Mouse (Mus musculus) intestine, embryonic 16.5 days (tissue): ENCODE results near the gene Nlrx1. TPM values are rescaled to one million over a fixed set of nuclear protein-coding genes. Genes with fewer than 3 reads are reported as not detected.

Experiments
- ATAC-seq: fragments of 200-750 bp; cut with Nextera tagmentation; 2 replicates; pipeline ENCODE4 v1.8.0; 2017; ENCODE audit warnings: moderate TSS enrichment, moderate library complexity
- H3K27ac ChIP-seq: fragments of 300-500 bp; sonication (generic); 2 replicates; pipeline ENCODE4 v1.5.1; 2014; ENCODE audit warnings: mild to moderate bottlenecking, low read length
- H3K27me3 ChIP-seq: fragments of 300-500 bp; sonication (generic); replicated peaks from 2 replicates; pipeline ENCODE4 v1.6.1; 2014; ENCODE audit warnings: low read length, control low read depth, mixed read lengths; ENCODE audit not compliant: control insufficient read depth, insufficient read depth
- H3K36me3 ChIP-seq: fragments of 300-500 bp; sonication (generic); 2 replicates; pipeline ENCODE4 v1.6.1; 2014; ENCODE audit warnings: low read length, control low read depth; ENCODE audit not compliant: control insufficient read depth, insufficient read depth
- H3K4me1 ChIP-seq: fragments of 300-500 bp; sonication (generic); 2 replicates; pipeline ENCODE4 v1.6.1; 2014; ENCODE audit warnings: low read length, control low read depth, mixed read lengths; ENCODE audit not compliant: control insufficient read depth, insufficient read depth
- H3K4me2 ChIP-seq: fragments of 300-500 bp; sonication (generic); 2 replicates; pipeline ENCODE4 v1.6.1; 2014; ENCODE audit warnings: low read depth, low read length, control low read depth
- H3K4me3 ChIP-seq: fragments of 300-500 bp; sonication (generic); 2 replicates; pipeline ENCODE4 v1.5.1; 2014; ENCODE audit warnings: mild to moderate bottlenecking, low read length
- H3K9ac ChIP-seq: fragments of 300-500 bp; sonication (generic); 2 replicates; pipeline ENCODE4 v1.6.1; 2014; ENCODE audit warnings: low read depth, low read length
- H3K9me3 ChIP-seq: fragments of 300-500 bp; sonication (generic); 2 replicates; pipeline ENCODE4 v1.6.1; 2016; ENCODE audit warnings: low read length, control low read depth; ENCODE audit not compliant: control insufficient read depth
- WGBS: fragments of 180-500 bp; shearing (Covaris S2); extraction: QIAGEN DNeasy Blood & Tissue Kit; methylation state at CpG from one replicate; pipeline ENCODE4 v1.1.7; 2014; 5-methylcytosine and 5-hydroxymethylcytosine counted together
- polyA plus RNA-seq: library from polyadenylated mRNA; unstranded; fragments of >200 nt; fragmentation: Nextera tagmentation; extraction: Ambion mirVana; gene quantifications from 2 replicates; pipeline ENCODE4 v1.2.1, GENCODE M21; 2015

The Nlrx1 gene
- polyA plus RNA-seq, 1 experiment from 2014 or later = 5.5 TPM

GRCm38 (mm10) chr9:44256213-44256612 is 12.2 kb downstream of the Nlrx1 start:
- H3K9me3 ChIP-seq = no peaks in the 10 kb centered on the region
- no peak overlapping the region for H3K9ac ChIP-seq
- no peaks in the 10 kb centered on the region for H3K27me3 ChIP-seq
- H3K4me3 ChIP-seq = no peak overlapping the region
- peaks cover 10% of the 10 kb centered on the region; the same call in 1 of the 2 replicates for H3K4me1 ChIP-seq
- no peaks in the 10 kb centered on the region for H3K36me3 ChIP-seq
- H3K4me2 ChIP-seq = no peak overlapping the region
- no peak overlapping the region for H3K27ac ChIP-seq
- 79% methylated on average over 8 of the region's 8 CpGs for WGBS
- ATAC-seq = no peak

GRCm38 (mm10) chr9:44255136-44255521 is 13.3 kb downstream of the Nlrx1 start:
- no peaks in the 10 kb centered on the region for H3K27me3 ChIP-seq
- no peaks in the 10 kb centered on the region for H3K9me3 ChIP-seq
- 59% methylated on average over 6 of the region's 6 CpGs for WGBS
- H3K4me1 ChIP-seq = peaks cover 14% of the 10 kb centered on the region
- H3K9ac ChIP-seq = no peak overlapping the region
- H3K27ac ChIP-seq = no peak overlapping the region
- no peaks in the 10 kb centered on the region for H3K36me3 ChIP-seq
- H3K4me3 ChIP-seq = no peak overlapping the region
- no peak for ATAC-seq
- no peak overlapping the region for H3K4me2 ChIP-seq

- H3K9me3 ChIP-seq = no peaks in the 10 kb centered on the region
- no peak overlapping the region for H3K4me2 ChIP-seq
- peaks cover 15% of the 10 kb centered on the region for H3K4me1 ChIP-seq
- H3K27ac ChIP-seq = no peak overlapping the region
- ATAC-seq = no peak
- H3K4me3 ChIP-seq = no peak overlapping the region
- no peak overlapping the region for H3K9ac ChIP-seq
- H3K27me3 ChIP-seq = no peaks in the 10 kb centered on the region
- no peaks in the 10 kb centered on the region for H3K36me3 ChIP-seq
- WGBS = 17% methylated on average over 5 of the region's 5 CpGs
Observed at GRCm38 (mm10) chr9:44254508-44255135, 13.8 kb downstream of the Nlrx1 start.

GRCm38 (mm10) chr9:44253441-44253840 is 15.0 kb downstream of the Nlrx1 start:
- H3K4me1 ChIP-seq = peaks cover 16% of the 10 kb centered on the region
- no peak overlapping the region for H3K4me2 ChIP-seq
- H3K4me3 ChIP-seq = no peak overlapping the region
- H3K27ac ChIP-seq = no peak overlapping the region
- WGBS = 84% methylated on average over 6 of the region's 6 CpGs
- H3K9me3 ChIP-seq = no peaks in the 10 kb centered on the region
- no peak for ATAC-seq
- H3K36me3 ChIP-seq = no peaks in the 10 kb centered on the region
- H3K9ac ChIP-seq = no peak overlapping the region
- no peaks in the 10 kb centered on the region for H3K27me3 ChIP-seq

GRCm38 (mm10) chr9:44251314-44251713 is 17.1 kb downstream of the Nlrx1 start, which contains the start of gene Pdzd3:
Gene Pdzd3, minus strand, starts transcription at chr9:44251471.
- Histone ChIP-seq H3K27me3 (no peaks in the 10 kb centered on the region), H3K4me3 (peak within 1 kb of the TSS; percentile 41), H3K9me3 (no peaks in the 10 kb centered on the region), H3K36me3 (no peaks in the 10 kb centered on the region), H3K27ac (peak within 1 kb of the TSS; percentile 11), H3K4me1 (peaks cover 16% of the 10 kb centered on the region), H3K4me2 (peak within 1 kb of the TSS; percentile 44), H3K9ac (peak within 1 kb of the TSS; percentile 50)
- ATAC-seq = peak; percentile 86
- WGBS = 52% methylated on average over 10 of the region's 10 CpGs

- Histone ChIP-seq H3K9me3 (no peaks in the 10 kb centered on the region), H3K9ac (peak overlapping the region; percentile 50), H3K4me2 (peak overlapping the region; percentile 44), H3K4me3 (peak overlapping the region; percentile 41), H3K36me3 (no peaks in the 10 kb centered on the region), H3K4me1 (peaks cover 16% of the 10 kb centered on the region), H3K27me3 (no peaks in the 10 kb centered on the region), H3K27ac (no peak overlapping the region)
- ATAC-seq = no peak
- WGBS = 68% methylated on average over 4 of the region's 4 CpGs
Observed at GRCm38 (mm10) chr9:44250445-44250844, 18.0 kb downstream of the Nlrx1 start.

- H3K36me3 ChIP-seq = no peaks in the 10 kb centered on the region
- 0 out of 2 replicates have a peak overlapping the region, but pooled peaks have one; percentile 11 for H3K9ac ChIP-seq
- no peaks in the 10 kb centered on the region for H3K9me3 ChIP-seq
- H3K27ac ChIP-seq = no peak overlapping the region
- ATAC-seq = peak; percentile 73
- WGBS = 45% methylated on average over 26 of the region's 26 CpGs
- peaks cover 16% of the 10 kb centered on the region for H3K4me1 ChIP-seq
- peak overlapping the region; percentile 41; the same call in 1 of the 2 replicates for H3K4me3 ChIP-seq
- peak overlapping the region; percentile 44 for H3K4me2 ChIP-seq
- H3K27me3 ChIP-seq = no peaks in the 10 kb centered on the region
Observed at GRCm38 (mm10) chr9:44249181-44250146, 18.9 kb downstream of the Nlrx1 start.

- no peak for ATAC-seq
- Histone ChIP-seq H3K36me3 (no peaks in the 10 kb centered on the region), H3K4me1 (peaks cover 9% of the 10 kb centered on the region), H3K9ac (no peak overlapping the region), H3K4me3 (no peak overlapping the region), H3K27ac (no peak overlapping the region), H3K4me2 (no peak overlapping the region), H3K27me3 (no peaks in the 10 kb centered on the region), H3K9me3 (no peaks in the 10 kb centered on the region)
- 74% methylated on average over 6 of the region's 6 CpGs for WGBS
Observed at GRCm38 (mm10) chr9:44247907-44248306, 20.5 kb downstream of the Nlrx1 start.

- Histone ChIP-seq H3K27ac (no peak overlapping the region), H3K4me3 (no peak overlapping the region), H3K4me1 (0 out of 2 replicates have a peak, but pooled peaks cover 4% of the 10 kb centered on the region), H3K27me3 (no peaks in the 10 kb centered on the region), H3K9ac (no peak overlapping the region), H3K36me3 (no peaks in the 10 kb centered on the region), H3K9me3 (no peaks in the 10 kb centered on the region), H3K4me2 (no peak overlapping the region)
- whole genome bisulfite sequencing = 65% methylated on average over 2 of the region's 2 CpGs
- no peak for ATAC-seq
Observed at GRCm38 (mm10) chr9:44243621-44244020, 24.8 kb downstream of the Nlrx1 start.
